In the genomic region with DNA sequence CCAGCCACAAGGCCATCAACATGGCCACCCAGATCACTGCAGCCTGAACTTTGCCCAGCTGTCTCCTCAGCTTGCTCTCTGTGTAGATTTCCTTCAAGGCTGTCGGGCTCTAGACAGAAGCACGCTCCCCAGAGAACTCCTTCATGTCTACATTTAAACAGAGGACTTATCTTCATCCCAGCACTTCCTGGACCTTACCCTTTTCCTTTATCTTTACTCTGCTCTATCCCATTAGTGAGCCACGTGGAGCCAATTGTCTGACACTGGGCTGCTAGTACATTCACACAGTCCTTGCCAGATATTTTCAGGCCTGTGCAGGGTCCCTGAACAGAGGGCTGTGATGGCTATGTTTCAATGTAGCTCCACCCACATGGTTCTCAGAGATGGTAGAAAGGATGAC, we compare ENCODE assay signal across 26 mouse cellular contexts.
DNase-seq lines count a peak whose midpoint lies in the region; ATAC-seq and TF ChIP-seq lines count a peak whose summit lies in the region.
"Had no signal": no experiment of that assay in that cellular context is flagged by ENCODE, and none has a peak within 500 bp of the region (broad histone marks: within the 10 kb centered on the region; RNA-seq: fewer than 3 reads in every experiment).

No protein-coding gene starts in this region.

- ATAC-seq in heart, postnatal 0 days (ENCODE audit: insufficient read depth, low read depth), result 0 out of 2 replicates have a peak, but pooled peaks have one; percentile 20
- peak; percentile 67 for ATAC-seq in intestine, postnatal 0 days
- ATAC-seq: activated CD4-positive, CD25-positive, alpha-beta regulatory T cell, adult 4 months; CD4-positive, CD25-positive, alpha-beta regulatory T cell, adult 4 months; forebrain, embryonic 13.5 days; hindbrain, embryonic 16.5 days had no signal

- 15% methylated on average over 3 of the region's 3 CpGs for WGBS in heart, postnatal 0 days
- WGBS in intestine, postnatal 0 days, result 36% methylated on average over 3 of the region's 3 CpGs

- H3K4me3 ChIP-seq in heart, postnatal 0 days (ENCODE audit: low read depth, low read length), result no peak overlapping the region
- no peak overlapping the region for H3K4me3 ChIP-seq in intestine, postnatal 0 days (ENCODE audit: low read depth, low read length)
- H3K4me3 ChIP-seq: embryonic facial prominence, embryonic 10.5 days; embryonic facial prominence, embryonic 13.5 days; forebrain, embryonic 10.5 days; forebrain, embryonic 13.5 days; heart, adult 2 months; heart, embryonic 10.5 days; hindbrain, embryonic 12.5 days had no signal

- no peak for TF ChIP-seq EP300 in heart, postnatal 0 days (IDR thresholded peaks at IDR 0.05; ENCODE audit: low read depth)

- no peak overlapping the region for H3K9ac ChIP-seq in heart, postnatal 0 days (replicated peaks; ENCODE audit: low read depth, low read length)
- no peak overlapping the region for H3K9ac ChIP-seq in intestine, postnatal 0 days (ENCODE audit: low read depth, low read length)
- H3K9ac ChIP-seq: embryonic facial prominence, embryonic 13.5 days; forebrain, embryonic 13.5 days; hindbrain, embryonic 12.5 days had no signal

- no peaks in the 10 kb centered on the region for H3K27me3 ChIP-seq in heart, postnatal 0 days (ENCODE audit: control insufficient read depth, insufficient read depth, low read length)
- no peaks in the 10 kb centered on the region for H3K27me3 ChIP-seq in intestine, postnatal 0 days (replicated peaks; ENCODE audit: control insufficient read depth, insufficient read depth, low read length)
- H3K27me3 ChIP-seq: embryonic facial prominence, embryonic 13.5 days; forebrain, embryonic 13.5 days; hindbrain, embryonic 12.5 days had no signal

- H3K4me1 ChIP-seq in heart, postnatal 0 days (ENCODE audit: control insufficient read depth, insufficient read depth), result no peaks in the 10 kb centered on the region
- no peaks in the 10 kb centered on the region for H3K4me1 ChIP-seq in intestine, postnatal 0 days (replicated peaks; ENCODE audit: control insufficient read depth, insufficient read depth, low read length)
- H3K4me1 ChIP-seq: embryonic facial prominence, embryonic 10.5 days; embryonic facial prominence, embryonic 13.5 days; heart, embryonic 10.5 days; hindbrain, embryonic 12.5 days had no signal

- no peak for TF ChIP-seq POLR2A in brain, embryonic 14.5 days (IDR thresholded peaks at IDR 0.05; ENCODE audit: borderline replicate concordance, extremely low read depth, insufficient read depth, insufficient read length, poor library complexity, severe bottlenecking)

- H3K36me3 ChIP-seq in heart, postnatal 0 days (replicated peaks; ENCODE audit: control insufficient read depth, insufficient read depth, low read length), result no peaks in the 10 kb centered on the region
- no peaks in the 10 kb centered on the region for H3K36me3 ChIP-seq in intestine, postnatal 0 days (ENCODE audit: control insufficient read depth, insufficient read depth)
- H3K36me3 ChIP-seq: embryonic facial prominence, embryonic 10.5 days; embryonic facial prominence, embryonic 13.5 days; forebrain, embryonic 10.5 days; heart, embryonic 10.5 days; hindbrain, embryonic 12.5 days had no signal

- no peaks in the 10 kb centered on the region for H3K9me3 ChIP-seq in heart, postnatal 0 days (replicated peaks; ENCODE audit: control insufficient read depth, low read length)
- no peaks in the 10 kb centered on the region for H3K9me3 ChIP-seq in intestine, postnatal 0 days (ENCODE audit: control insufficient read depth)
- H3K9me3 ChIP-seq: embryonic facial prominence, embryonic 10.5 days; embryonic facial prominence, embryonic 13.5 days; forebrain, embryonic 10.5 days; forebrain, embryonic 13.5 days; heart, embryonic 10.5 days; hindbrain, embryonic 12.5 days had no signal

- no peak for DNase-seq in heart, postnatal 0 days (ENCODE audit: low spot score)
- DNase-seq in heart, postnatal 10 days, result no peak
- peak; percentile 25 for DNase-seq in MN1 (ENCODE audit: low spot score)
- DNase-seq in brain, embryonic 14.5 days (ENCODE audit: low read depth), result peak; percentile 14
- DNase-seq in left cerebral cortex, postnatal 14 days (ENCODE audit: low spot score in 2 of 2), result no peak
- DNase-seq: adrenal gland, adult 8-10 months; adrenal gland, postnatal 25 days; cerebellum, adult 2 months; cerebellum, postnatal 36 days; embryo, embryonic 11 days; gastrocnemius, postnatal 25 days; heart, adult 2 months; heart, postnatal 14 days; heart, postnatal 4 days; kidney, adult 11 months; kidney, adult 8-10 months had no signal

- no peak for TF ChIP-seq CTCF in heart, postnatal 0 days (IDR thresholded peaks at IDR 0.05; ENCODE audit: low read depth)
- no peak for TF ChIP-seq CTCF in brain, embryonic 14.5 days (IDR thresholded peaks at IDR 0.05; ENCODE audit: borderline replicate concordance, extremely low read depth, insufficient read depth, insufficient read length)
- no peak for TF ChIP-seq CTCF in intestine, postnatal 0 days (IDR thresholded peaks at IDR 0.05; ENCODE audit: low read depth)

- intact Hi-C loops in heart, postnatal 10 days (cut with DNase I), result no loop called here
- intact Hi-C loops in left cerebral cortex, postnatal 14 days (cut with DNase I), result no loop called here

- no peak overlapping the region for H3K27ac ChIP-seq in heart, postnatal 0 days (ENCODE audit: low read depth)
- no peak overlapping the region for H3K27ac ChIP-seq in intestine, postnatal 0 days (ENCODE audit: low read depth, low read length)
- H3K27ac ChIP-seq: embryonic facial prominence, embryonic 10.5 days; embryonic facial prominence, embryonic 13.5 days; forebrain, embryonic 10.5 days; forebrain, embryonic 13.5 days; heart, adult 2 months; heart, embryonic 10.5 days; hindbrain, embryonic 12.5 days had no signal

- H3K4me2 ChIP-seq in heart, postnatal 0 days (ENCODE audit: low read depth, low read length), result no peak overlapping the region
- no peak overlapping the region for H3K4me2 ChIP-seq in intestine, postnatal 0 days (replicated peaks; ENCODE audit: low read depth)
- H3K4me2 ChIP-seq: embryonic facial prominence, embryonic 13.5 days; forebrain, embryonic 13.5 days; hindbrain, embryonic 12.5 days had no signal

Comparison
In these comparisons a context has a peak if more than half of its experiments do, and no peak if none do; other contexts are left out.
1. DNase-seq: peak in MN1 (single experiment) and brain, embryonic 14.5 days (single experiment); none in heart, postnatal 0 days (single experiment), heart, postnatal 10 days (0 of 2) and left cerebral cortex, postnatal 14 days (0 of 2).